Mouse (Mus musculus) liver, embryonic 11.5 days (tissue): Measurements from ENCODE around the gene Egr4. TPM values are rescaled to one million over a fixed set of nuclear protein-coding genes. Genes with fewer than 3 reads are reported as not detected.
A peak's percentile ranks its signal among the peaks of the same experiment; 100 is the strongest.

Source experiments
- ATAC-seq: fragments of 200-750 bp; cut with Nextera tagmentation; replicated peaks from 2 replicates; pipeline ENCODE4 v1.8.0; 2017; ENCODE audit warnings: moderate number of reproducible peaks, mild to moderate bottlenecking, moderate TSS enrichment, moderate library complexity; ENCODE audit not compliant: low FRiP score
- DNase-seq: peaks from one replicate; pipeline ENCODE4 v3.0.0-alpha.2; 2017; ENCODE audit warnings: low spot score
- H3K27ac ChIP-seq: fragments of 300-500 bp; sonication (generic); 2 replicates; pipeline ENCODE4 v1.5.1; 2014; ENCODE audit warnings: mild to moderate bottlenecking, low read depth, low read length, control low read depth
- H3K27me3 ChIP-seq: fragments of 300-500 bp; sonication (generic); replicated peaks from 2 replicates; pipeline ENCODE4 v1.6.1; 2014; ENCODE audit warnings: low read length, mixed read lengths; ENCODE audit not compliant: control insufficient read depth, insufficient read depth
- H3K36me3 ChIP-seq: fragments of 300-500 bp; sonication (generic); 2 replicates; pipeline ENCODE4 v1.6.1; 2014; ENCODE audit warnings: mild to moderate bottlenecking, low read length, moderate library complexity, mixed read lengths; ENCODE audit not compliant: control insufficient read depth, insufficient read depth
- H3K4me1 ChIP-seq: fragments of 300-500 bp; sonication (generic); replicated peaks from 2 replicates; pipeline ENCODE4 v1.6.1; 2014; ENCODE audit warnings: low read length, mixed read lengths; ENCODE audit not compliant: control insufficient read depth, insufficient read depth
- H3K4me2 ChIP-seq: fragments of 300-500 bp; sonication (generic); 2 replicates; pipeline ENCODE4 v1.6.1; 2014; ENCODE audit warnings: mild to moderate bottlenecking, control low read depth, moderate library complexity
- H3K4me3 ChIP-seq: fragments of 300-500 bp; sonication (generic); 2 replicates; pipeline ENCODE4 v1.5.1; 2014; ENCODE audit warnings: low read depth, low read length, control low read depth
- H3K9ac ChIP-seq: fragments of 300-500 bp; sonication (generic); 2 replicates; pipeline ENCODE4 v1.6.1; 2014; ENCODE audit warnings: low read depth, low read length, control low read depth
- H3K9me3 ChIP-seq: fragments of 300-500 bp; sonication (generic); 2 replicates; pipeline ENCODE4 v1.6.1; 2016; ENCODE audit warnings: low read length, inconsistent platforms, mixed read lengths; ENCODE audit not compliant: control insufficient read depth
- WGBS: fragments of 180-500 bp; shearing (Covaris S2); extraction: QIAGEN DNeasy Blood & Tissue Kit; methylation state at CpG from one replicate; pipeline ENCODE4 v1.1.7; 2014; 5-methylcytosine and 5-hydroxymethylcytosine counted together
- polyA plus RNA-seq: library from polyadenylated mRNA; unstranded; fragments of >200 nt; fragmentation: Nextera tagmentation; extraction: Ambion mirVana; gene quantifications from 2 replicates; pipeline ENCODE4 v1.2.1, GENCODE M21; 2014

The Egr4 gene
- not detected in 2 replicates for polyA plus RNA-seq

DNA sequence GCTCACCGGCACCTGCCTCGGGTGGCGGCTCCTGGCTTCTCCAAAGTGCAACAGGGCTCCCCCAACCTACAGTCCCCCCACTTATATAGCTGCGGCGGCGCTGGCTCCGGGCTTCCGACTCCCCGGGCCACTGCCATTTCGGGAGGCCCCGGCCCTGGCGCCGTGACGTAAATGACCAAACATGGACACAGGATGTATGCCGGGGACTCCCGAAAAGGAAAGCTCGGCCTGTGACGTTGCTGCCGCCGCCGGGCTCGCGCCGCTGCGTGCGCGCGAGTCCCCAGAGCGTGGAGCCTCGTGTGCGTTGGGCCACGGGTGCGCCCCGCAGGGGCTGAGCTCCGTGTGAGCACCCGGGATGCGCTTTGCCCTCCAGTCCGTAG lies at the start of gene Egr4:
TSS of gene Egr4 (minus strand) at position 59 of the 380 bp plus-strand sequence.
- under 1% methylated on average over 38 of the region's 38 CpGs for WGBS
- H3K9me3 ChIP-seq: no peaks in the 10 kb centered on the region
- ATAC-seq (no peak), DNase-seq (peak; percentile 34)
- peak within 1 kb of the TSS; percentile 44 for H3K4me3 ChIP-seq
- H3K4me1 ChIP-seq: peaks cover 8% of the 10 kb centered on the region
- peaks cover 81% of the 10 kb centered on the region for H3K27me3 ChIP-seq
- H3K9ac ChIP-seq: no peak within 1 kb of the TSS
- peak within 1 kb of the TSS; percentile 66 for H3K4me2 ChIP-seq
- no peaks in the 10 kb centered on the region for H3K36me3 ChIP-seq
- no peak within 1 kb of the TSS for H3K27ac ChIP-seq

DNA sequence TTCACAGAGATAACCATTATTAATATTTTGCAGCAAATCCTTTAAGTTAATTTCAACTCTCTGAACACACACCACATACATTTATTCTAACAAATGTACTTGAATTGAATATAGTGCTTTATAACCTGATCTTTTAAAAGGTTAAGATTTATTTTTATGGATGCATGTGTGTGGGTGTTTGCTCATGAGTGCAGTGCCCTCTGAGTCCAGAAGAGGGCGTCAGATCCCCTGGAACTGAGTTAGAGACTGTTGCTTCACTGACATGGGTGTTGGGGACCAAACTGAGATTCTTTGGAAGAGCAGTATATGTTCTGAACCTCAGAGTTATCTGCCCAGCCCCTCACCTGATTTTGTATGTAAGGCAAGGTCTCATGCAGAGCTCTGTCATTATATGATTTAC lies 49.0 kb upstream of the Egr4 start:
- Histone ChIP-seq H3K27ac (no peak overlapping the region), H3K4me1 (no peaks in the 10 kb centered on the region), H3K9ac (no peak overlapping the region), H3K4me2 (no peak overlapping the region), H3K27me3 (no peaks in the 10 kb centered on the region), H3K36me3 (no peaks in the 10 kb centered on the region), H3K4me3 (no peak overlapping the region), H3K9me3 (no peaks in the 10 kb centered on the region)
- 22% methylated on average over 1 of the region's 1 CpGs for WGBS
- DNase-seq (no peak), ATAC-seq (no peak)

DNA sequence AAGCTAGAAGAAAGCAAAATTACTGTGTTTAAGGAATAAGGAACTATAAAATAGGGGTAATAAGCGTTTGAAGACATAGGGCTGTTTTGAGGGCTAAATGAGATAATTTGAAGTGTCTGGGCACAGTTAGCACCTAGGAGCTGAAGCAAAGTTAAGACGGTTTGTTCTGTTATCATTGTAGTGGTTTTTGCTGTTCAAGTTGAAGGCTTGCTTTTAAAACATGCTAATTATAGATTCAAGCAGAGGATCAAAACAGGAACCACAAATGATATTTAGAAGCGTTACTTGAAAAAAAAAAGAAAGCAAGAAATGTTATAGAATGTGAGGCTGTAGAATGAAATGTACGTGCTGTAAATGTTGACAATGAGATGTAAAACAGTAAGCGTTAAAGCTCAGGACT lies 34.3 kb upstream of the Egr4 start:
- no peak for ATAC-seq
- H3K4me1 ChIP-seq: no peaks in the 10 kb centered on the region
- no peak overlapping the region for H3K4me2 ChIP-seq
- no peaks in the 10 kb centered on the region for H3K36me3 ChIP-seq
- no peaks in the 10 kb centered on the region for H3K9me3 ChIP-seq
- H3K27ac ChIP-seq: no peak overlapping the region
- no peak overlapping the region for H3K4me3 ChIP-seq
- no peak overlapping the region for H3K9ac ChIP-seq
- no peaks in the 10 kb centered on the region for H3K27me3 ChIP-seq
- WGBS: 76% methylated on average over 5 of the region's 5 CpGs
- DNase-seq: no peak

DNA sequence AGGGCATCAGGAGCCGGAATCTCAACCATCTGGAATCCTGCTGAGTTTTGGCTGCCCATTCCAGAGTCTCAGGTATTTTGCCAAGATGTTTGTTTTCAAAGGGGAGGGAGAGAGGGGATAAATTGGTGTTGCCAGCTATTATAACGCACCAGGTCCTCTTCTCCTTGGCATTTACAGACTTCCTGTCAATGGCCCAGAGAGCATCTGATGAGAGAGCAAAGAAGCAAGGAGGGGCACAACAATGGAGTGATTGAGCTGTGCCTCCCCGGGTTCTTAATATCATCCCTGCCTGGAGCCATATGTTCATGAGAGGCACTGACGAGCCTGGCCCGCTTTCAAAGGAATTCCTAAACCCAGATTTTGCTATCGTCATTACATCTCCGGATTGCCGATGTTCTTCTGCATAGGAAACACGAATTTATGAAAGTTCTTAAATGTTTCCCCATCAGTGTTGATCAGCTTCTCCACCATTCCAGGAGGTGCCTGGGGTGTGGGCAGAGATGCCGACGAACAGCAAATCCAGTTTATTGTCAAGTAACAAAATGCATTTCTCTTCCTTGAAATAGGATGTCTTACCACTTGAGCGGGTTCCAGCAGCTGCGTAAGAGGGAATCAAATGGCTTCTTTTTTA lies 31.0 kb upstream of the Egr4 start:
- no peak for DNase-seq
- Histone ChIP-seq H3K27ac (no peak overlapping the region), H3K9ac (no peak overlapping the region), H3K4me2 (no peak overlapping the region), H3K4me1 (no peaks in the 10 kb centered on the region), H3K9me3 (no peaks in the 10 kb centered on the region), H3K4me3 (no peak overlapping the region), H3K36me3 (no peaks in the 10 kb centered on the region), H3K27me3 (no peaks in the 10 kb centered on the region)
- ATAC-seq: no peak
- WGBS: 78% methylated on average over 13 of the region's 13 CpGs

DNA sequence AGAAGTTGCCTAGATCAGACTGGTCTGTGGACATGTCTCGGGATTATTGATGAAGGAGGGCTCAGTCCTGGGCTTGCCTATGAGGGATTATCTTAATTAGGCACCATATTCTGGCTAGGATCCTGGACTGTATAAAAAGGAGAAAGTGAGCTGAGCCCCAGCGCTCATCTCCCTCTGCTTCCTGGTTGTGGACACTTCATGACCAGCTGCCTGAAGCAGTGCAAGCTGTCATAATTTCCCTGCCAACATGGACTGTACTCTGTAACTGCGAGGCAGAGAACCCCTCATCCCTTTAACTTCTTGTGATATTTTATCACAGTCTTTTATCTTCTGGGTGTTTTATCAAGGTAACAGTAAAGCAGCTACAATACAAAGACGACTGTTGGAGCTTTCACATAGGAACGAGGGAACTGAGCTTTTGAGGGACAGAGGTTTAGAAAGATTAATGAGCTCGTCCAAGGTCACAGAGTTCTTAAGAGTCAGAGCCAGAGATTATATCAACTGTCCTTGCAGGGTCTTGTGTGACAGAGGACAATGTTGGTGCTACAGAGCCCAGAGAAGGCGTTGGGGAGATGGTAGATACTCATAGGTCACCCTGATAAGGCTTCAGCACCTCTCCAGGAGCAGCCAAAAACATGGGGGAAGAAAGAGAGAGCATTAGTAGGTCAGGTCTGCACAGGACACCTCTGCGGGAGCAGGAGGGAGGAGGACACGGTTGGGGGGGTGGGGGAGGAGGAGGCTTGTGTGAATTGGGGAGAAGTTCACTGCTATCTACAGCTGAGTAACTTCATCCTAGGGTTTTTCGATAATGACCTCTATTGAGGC lies 30.2 kb upstream of the Egr4 start:
- H3K9me3 ChIP-seq: no peaks in the 10 kb centered on the region
- no peak overlapping the region for H3K9ac ChIP-seq
- no peak overlapping the region for H3K27ac ChIP-seq
- H3K4me2 ChIP-seq: no peak overlapping the region
- no peak overlapping the region for H3K4me3 ChIP-seq
- no peak for DNase-seq
- 65% methylated on average over 10 of the region's 10 CpGs for whole genome bisulfite sequencing
- H3K36me3 ChIP-seq: no peaks in the 10 kb centered on the region
- H3K27me3 ChIP-seq: no peaks in the 10 kb centered on the region
- no peaks in the 10 kb centered on the region for H3K4me1 ChIP-seq
- no peak for ATAC-seq

DNA sequence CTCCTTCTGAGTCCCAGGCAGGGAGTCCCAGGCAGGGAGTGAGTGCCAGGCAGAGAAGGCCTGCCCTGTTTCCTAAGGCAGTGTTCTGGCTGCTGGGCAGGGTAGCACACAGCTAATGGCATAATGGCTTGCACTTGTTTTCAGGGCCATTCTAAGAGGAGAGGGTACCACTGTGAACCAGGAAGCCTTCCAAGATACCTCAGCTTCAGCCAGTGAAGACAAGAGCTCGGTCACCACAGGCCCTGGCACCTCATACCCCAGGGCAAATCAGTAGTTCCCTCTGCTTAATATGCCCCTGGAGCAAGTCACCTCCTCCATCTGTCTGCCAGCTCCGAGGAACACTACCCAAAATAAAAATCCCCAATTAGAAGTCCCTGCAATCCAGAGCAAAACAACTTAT lies 9.4 kb upstream of the Egr4 start:
- no peaks in the 10 kb centered on the region for H3K4me1 ChIP-seq
- DNase-seq (no peak), ATAC-seq (no peak)
- H3K4me2 ChIP-seq: no peak overlapping the region
- H3K9ac ChIP-seq: no peak overlapping the region
- no peaks in the 10 kb centered on the region for H3K9me3 ChIP-seq
- no peaks in the 10 kb centered on the region for H3K36me3 ChIP-seq
- H3K27ac ChIP-seq: no peak overlapping the region
- WGBS: 57% methylated on average over 2 of the region's 2 CpGs
- H3K4me3 ChIP-seq: no peak overlapping the region
- H3K27me3 ChIP-seq: no peaks in the 10 kb centered on the region

DNA sequence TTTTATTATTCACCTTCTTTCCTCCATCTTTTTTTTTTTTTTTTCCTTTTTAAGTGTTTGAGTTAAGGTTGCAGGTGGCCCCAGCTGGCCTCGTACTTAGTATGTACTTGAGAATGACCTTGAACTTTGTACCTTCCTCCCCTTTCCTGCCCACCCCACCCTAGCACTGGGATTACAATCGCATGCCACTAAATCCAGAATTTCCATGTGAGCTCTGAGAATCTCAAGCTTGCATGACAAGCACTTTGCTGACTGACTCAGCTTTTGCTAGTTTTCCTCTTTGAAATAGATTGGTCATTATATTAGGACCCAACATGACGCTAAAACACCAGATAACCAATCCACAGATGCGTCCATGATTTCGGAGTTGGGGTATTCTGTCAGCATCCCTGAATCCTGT lies 8.6 kb upstream of the Egr4 start:
- 75% methylated on average over 5 of the region's 5 CpGs for WGBS
- H3K27ac ChIP-seq: no peak overlapping the region
- H3K36me3 ChIP-seq: no peaks in the 10 kb centered on the region
- no peaks in the 10 kb centered on the region for H3K9me3 ChIP-seq
- no peak overlapping the region for H3K4me2 ChIP-seq
- H3K4me3 ChIP-seq: no peak overlapping the region
- no peaks in the 10 kb centered on the region for H3K27me3 ChIP-seq
- DNase-seq (no peak), ATAC-seq (no peak)
- H3K4me1 ChIP-seq: no peaks in the 10 kb centered on the region
- no peak overlapping the region for H3K9ac ChIP-seq

DNA sequence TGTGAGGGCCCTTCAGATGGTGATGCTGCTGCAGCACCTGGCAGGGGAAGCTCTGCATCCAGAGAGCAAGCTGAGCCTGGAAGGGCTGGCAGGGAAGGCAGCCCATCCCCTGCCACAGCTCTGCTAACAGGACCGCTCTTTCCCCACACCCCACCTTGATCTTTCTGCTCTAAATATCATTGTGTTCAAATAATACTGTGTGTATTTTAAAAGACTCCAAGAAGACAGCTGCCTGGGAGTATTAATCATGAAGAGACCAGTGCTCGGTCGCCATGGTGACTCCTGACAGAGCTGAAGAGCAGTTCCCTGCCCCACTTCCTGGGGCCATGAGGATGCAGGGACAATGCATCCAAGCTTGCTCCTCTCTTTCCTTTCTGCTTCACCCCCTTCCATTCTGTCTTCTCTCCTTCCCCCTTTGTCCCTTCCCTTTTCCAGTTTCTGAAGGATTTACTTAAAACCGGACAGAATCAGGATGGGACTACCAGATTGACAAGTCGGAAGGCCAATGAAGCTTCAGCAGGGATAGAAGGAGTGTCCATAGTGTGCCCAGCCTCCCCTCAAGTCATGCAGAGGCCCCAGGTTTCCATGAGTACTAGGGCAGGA lies 4.8 kb upstream of the Egr4 start:
- no peak overlapping the region for H3K4me2 ChIP-seq
- no peaks in the 10 kb centered on the region for H3K4me1 ChIP-seq
- no peak overlapping the region for H3K9ac ChIP-seq
- H3K36me3 ChIP-seq: no peaks in the 10 kb centered on the region
- no peak for DNase-seq
- 55% methylated on average over 5 of the region's 5 CpGs for WGBS
- H3K27ac ChIP-seq: no peak overlapping the region
- H3K4me3 ChIP-seq: no peak overlapping the region
- H3K27me3 ChIP-seq: peaks cover 36% of the 10 kb centered on the region
- no peaks in the 10 kb centered on the region for H3K9me3 ChIP-seq
- no peak for ATAC-seq
